Mouse (Mus musculus): ENCODE measurements at regions not wholly inside any gene's neighbourhood (a gene's known extent, or its start where the extent isn't known, plus 50 kb on each side); places are given as distances from the start of the nearest gene placed in this dataset.

DNA sequence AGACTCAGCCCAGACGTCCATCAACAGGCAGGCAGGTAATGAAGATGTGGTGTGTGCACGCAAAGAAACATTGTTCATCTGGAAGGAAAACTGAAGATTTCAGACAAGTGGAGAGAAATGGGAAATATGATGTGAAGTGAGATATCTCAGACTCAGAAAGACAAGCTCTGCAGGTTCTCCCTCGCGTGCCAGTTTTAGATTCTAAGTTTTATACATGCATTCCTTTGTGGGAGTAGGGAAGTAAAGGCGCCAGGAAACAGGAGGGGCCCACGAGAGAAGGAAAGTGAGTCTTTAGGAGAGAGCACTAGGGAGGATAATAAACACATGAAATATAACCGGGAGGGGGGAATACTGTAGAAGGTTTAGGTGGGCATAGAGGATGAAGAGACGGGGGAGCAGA, 223.7 kb downstream of the Ptpru start:
- 64% methylated on average over 8 of the region's 8 CpGs for WGBS
- ATAC-seq (ENCODE audit: low FRiP score, low read depth) (no peak), DNase-seq (ENCODE audit: low spot score) (no peak)
- Histone ChIP-seq H3K27me3 (ENCODE audit: control insufficient read depth, insufficient read depth, low read length) (no peaks in the 10 kb centered on the region), H3K36me3 (ENCODE audit: control insufficient read depth, insufficient read depth, low read length) (no peaks in the 10 kb centered on the region), H3K9ac (ENCODE audit: low read depth, low read length, severe bottlenecking) (no peak overlapping the region), H3K4me3 (replicated peaks; ENCODE audit: low read length) (no peak overlapping the region), H3K27ac (replicated peaks; ENCODE audit: low read depth, low read length) (no peak overlapping the region), H3K4me2 (replicated peaks; ENCODE audit: low read depth, low read length, severe bottlenecking) (no peak overlapping the region), H3K4me1 (ENCODE audit: control insufficient read depth, insufficient read depth, low read length) (no peaks in the 10 kb centered on the region), H3K9me3 (ENCODE audit: control insufficient read depth, low read length) (no peaks in the 10 kb centered on the region)
- TF ChIP-seq POLR2A (IDR thresholded peaks at IDR 0.05; ENCODE audit: borderline replicate concordance, extremely low read depth, insufficient read depth, insufficient read length): no peak

- H3K4me2 ChIP-seq (replicated peaks; ENCODE audit: low read depth, low read length, severe bottlenecking): no peak overlapping the region
- ATAC-seq (ENCODE audit: low FRiP score, low read depth) (no peak), DNase-seq (ENCODE audit: low spot score) (no peak)
- 53% methylated on average over 12 of the region's 12 CpGs for WGBS
- no peak overlapping the region for H3K27ac ChIP-seq (replicated peaks; ENCODE audit: low read depth, low read length)
- no peak overlapping the region for H3K4me3 ChIP-seq (replicated peaks; ENCODE audit: low read length)
- no peaks in the 10 kb centered on the region for H3K9me3 ChIP-seq (ENCODE audit: control insufficient read depth, low read length)
- H3K36me3 ChIP-seq (ENCODE audit: control insufficient read depth, insufficient read depth, low read length): no peaks in the 10 kb centered on the region
- H3K9ac ChIP-seq (ENCODE audit: low read depth, low read length, severe bottlenecking): no peak overlapping the region
- no peaks in the 10 kb centered on the region for H3K27me3 ChIP-seq (ENCODE audit: control insufficient read depth, insufficient read depth, low read length)
- no peak for TF ChIP-seq POLR2A (IDR thresholded peaks at IDR 0.05; ENCODE audit: borderline replicate concordance, extremely low read depth, insufficient read depth, insufficient read length)
- no peaks in the 10 kb centered on the region for H3K4me1 ChIP-seq (ENCODE audit: control insufficient read depth, insufficient read depth, low read length)
These were observed 222.5 kb downstream of the Ptpru start for GRCm38 (mm10) chr4:131615587-131615986.

GRCm38 (mm10) chr4:131638105-131638504, 200.0 kb downstream of the Ptpru start:
- Histone ChIP-seq H3K4me3 (replicated peaks; ENCODE audit: low read length) (no peak overlapping the region), H3K27me3 (ENCODE audit: control insufficient read depth, insufficient read depth, low read length) (no peaks in the 10 kb centered on the region), H3K9me3 (ENCODE audit: control insufficient read depth, low read length) (no peaks in the 10 kb centered on the region), H3K4me2 (replicated peaks; ENCODE audit: low read depth, low read length, severe bottlenecking) (no peak overlapping the region), H3K36me3 (ENCODE audit: control insufficient read depth, insufficient read depth, low read length) (no peaks in the 10 kb centered on the region), H3K9ac (ENCODE audit: low read depth, low read length, severe bottlenecking) (no peak overlapping the region), H3K4me1 (ENCODE audit: control insufficient read depth, insufficient read depth, low read length) (no peaks in the 10 kb centered on the region), H3K27ac (replicated peaks; ENCODE audit: low read depth, low read length) (no peak overlapping the region)
- no peak for TF ChIP-seq POLR2A (IDR thresholded peaks at IDR 0.05; ENCODE audit: borderline replicate concordance, extremely low read depth, insufficient read depth, insufficient read length)
- WGBS: 72% methylated on average over 5 of the region's 5 CpGs
- ATAC-seq (ENCODE audit: low FRiP score, low read depth) (no peak), DNase-seq (ENCODE audit: low spot score) (no peak)

DNA sequence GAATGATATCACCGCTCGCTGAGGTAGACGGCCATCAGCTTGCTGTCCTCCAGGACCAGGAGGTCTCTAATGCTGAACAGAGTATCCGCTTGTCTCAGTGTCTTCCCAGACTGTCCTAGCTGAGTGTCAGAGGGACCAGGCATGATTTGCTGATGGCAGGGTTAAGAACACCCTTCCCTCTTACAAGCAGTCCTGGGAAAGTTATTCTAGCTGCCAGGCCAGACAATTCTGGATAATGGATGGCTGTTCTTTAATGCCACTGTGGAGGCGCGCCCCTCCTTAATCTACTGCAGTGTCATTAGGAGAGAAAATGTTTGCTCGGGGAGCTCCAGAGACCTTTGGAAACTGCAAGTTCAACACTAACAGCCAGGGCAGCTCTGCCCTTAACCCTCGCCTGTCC, 182.1 kb downstream of the Ptpru start:
- no peak overlapping the region for H3K27ac ChIP-seq (replicated peaks; ENCODE audit: low read depth, low read length)
- no peak overlapping the region for H3K4me3 ChIP-seq (replicated peaks; ENCODE audit: low read length)
- ATAC-seq (ENCODE audit: low FRiP score, low read depth): no peak
- no peak for DNase-seq (ENCODE audit: low spot score)
- no peaks in the 10 kb centered on the region for H3K27me3 ChIP-seq (ENCODE audit: control insufficient read depth, insufficient read depth, low read length)
- TF ChIP-seq POLR2A (IDR thresholded peaks at IDR 0.05; ENCODE audit: borderline replicate concordance, extremely low read depth, insufficient read depth, insufficient read length): no peak
- H3K4me2 ChIP-seq (replicated peaks; ENCODE audit: low read depth, low read length, severe bottlenecking): no peak overlapping the region
- no peaks in the 10 kb centered on the region for H3K4me1 ChIP-seq (ENCODE audit: control insufficient read depth, insufficient read depth, low read length)
- H3K36me3 ChIP-seq (ENCODE audit: control insufficient read depth, insufficient read depth, low read length): no peaks in the 10 kb centered on the region
- no peak overlapping the region for H3K9ac ChIP-seq (ENCODE audit: low read depth, low read length, severe bottlenecking)
- 35% methylated on average over 8 of the region's 8 CpGs for WGBS
- H3K9me3 ChIP-seq (ENCODE audit: control insufficient read depth, low read length): no peaks in the 10 kb centered on the region

DNA sequence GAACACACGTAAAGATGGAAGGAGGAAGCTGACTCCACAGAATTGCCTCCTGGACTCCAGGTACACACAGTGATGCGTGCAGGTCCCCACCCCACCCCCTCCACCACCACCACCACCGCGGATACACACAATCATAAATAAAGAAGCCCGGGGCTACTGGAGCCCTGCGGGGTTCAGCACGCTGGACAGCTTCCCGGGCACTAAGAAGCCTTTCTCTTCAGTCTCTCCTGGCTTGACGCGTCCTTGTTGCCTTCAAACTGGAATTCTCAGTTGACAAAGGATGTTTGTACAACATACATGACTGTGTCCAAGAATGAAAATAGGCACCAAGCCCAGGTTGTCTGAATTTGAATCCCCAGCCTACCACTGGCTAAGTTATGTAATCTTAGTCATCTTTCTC, 180.2 kb downstream of the Ptpru start:
- H3K4me1 ChIP-seq (ENCODE audit: control insufficient read depth, insufficient read depth, low read length): no peaks in the 10 kb centered on the region
- 25% methylated on average over 10 of the region's 10 CpGs for WGBS
- H3K27me3 ChIP-seq (ENCODE audit: control insufficient read depth, insufficient read depth, low read length): no peaks in the 10 kb centered on the region

GRCm38 (mm10) chr4:131660931-131661330, 177.2 kb downstream of the Ptpru start:
- H3K4me1 ChIP-seq (ENCODE audit: control insufficient read depth, insufficient read depth, low read length): no peaks in the 10 kb centered on the region
- H3K4me3 ChIP-seq (replicated peaks; ENCODE audit: low read length): no peak overlapping the region
- ATAC-seq (ENCODE audit: low FRiP score, low read depth) (no peak), DNase-seq (ENCODE audit: low spot score) (no peak)
- H3K9ac ChIP-seq (ENCODE audit: low read depth, low read length, severe bottlenecking): no peak overlapping the region
- H3K27ac ChIP-seq (replicated peaks; ENCODE audit: low read depth, low read length): no peak overlapping the region
- TF ChIP-seq POLR2A (IDR thresholded peaks at IDR 0.05; ENCODE audit: borderline replicate concordance, extremely low read depth, insufficient read depth, insufficient read length): no peak
- H3K36me3 ChIP-seq (ENCODE audit: control insufficient read depth, insufficient read depth, low read length): no peaks in the 10 kb centered on the region
- H3K27me3 ChIP-seq (ENCODE audit: control insufficient read depth, insufficient read depth, low read length): no peaks in the 10 kb centered on the region
- no peaks in the 10 kb centered on the region for H3K9me3 ChIP-seq (ENCODE audit: control insufficient read depth, low read length)
- 83% methylated on average over 2 of the region's 2 CpGs for WGBS
- no peak overlapping the region for H3K4me2 ChIP-seq (replicated peaks; ENCODE audit: low read depth, low read length, severe bottlenecking)

More for the DNA sequence above, 180.2 kb downstream of the Ptpru start:
- Histone ChIP-seq H3K4me3 (replicated peaks; ENCODE audit: low read length) (no peak overlapping the region), H3K27ac (replicated peaks; ENCODE audit: low read depth, low read length) (no peak overlapping the region), H3K9ac (ENCODE audit: low read depth, low read length, severe bottlenecking) (no peak overlapping the region), H3K9me3 (ENCODE audit: control insufficient read depth, low read length) (no peaks in the 10 kb centered on the region), H3K4me2 (replicated peaks; ENCODE audit: low read depth, low read length, severe bottlenecking) (no peak overlapping the region), H3K36me3 (ENCODE audit: control insufficient read depth, insufficient read depth, low read length) (no peaks in the 10 kb centered on the region)
- ATAC-seq (ENCODE audit: low FRiP score, low read depth) (no peak), DNase-seq (ENCODE audit: low spot score) (peak; percentile 65)
- no peak for TF ChIP-seq POLR2A (IDR thresholded peaks at IDR 0.05; ENCODE audit: borderline replicate concordance, extremely low read depth, insufficient read depth, insufficient read length)
